Mouse (Mus musculus): ENCODE measurements around the gene Ccdc84.
A peak's percentile ranks its signal among the peaks of the same experiment; 100 is the strongest.
"Not testable (repeated sequence)": the region's sequence is repeated elsewhere in the genome, so short reads cannot be mapped to it uniquely, and the experiment has no call there.

The Ccdc84 gene

GRCm38 (mm10) chr9:44407752-44408097, 10.6 kb downstream of the Ccdc84 start:
- DNase-seq, result no peak

DNA sequence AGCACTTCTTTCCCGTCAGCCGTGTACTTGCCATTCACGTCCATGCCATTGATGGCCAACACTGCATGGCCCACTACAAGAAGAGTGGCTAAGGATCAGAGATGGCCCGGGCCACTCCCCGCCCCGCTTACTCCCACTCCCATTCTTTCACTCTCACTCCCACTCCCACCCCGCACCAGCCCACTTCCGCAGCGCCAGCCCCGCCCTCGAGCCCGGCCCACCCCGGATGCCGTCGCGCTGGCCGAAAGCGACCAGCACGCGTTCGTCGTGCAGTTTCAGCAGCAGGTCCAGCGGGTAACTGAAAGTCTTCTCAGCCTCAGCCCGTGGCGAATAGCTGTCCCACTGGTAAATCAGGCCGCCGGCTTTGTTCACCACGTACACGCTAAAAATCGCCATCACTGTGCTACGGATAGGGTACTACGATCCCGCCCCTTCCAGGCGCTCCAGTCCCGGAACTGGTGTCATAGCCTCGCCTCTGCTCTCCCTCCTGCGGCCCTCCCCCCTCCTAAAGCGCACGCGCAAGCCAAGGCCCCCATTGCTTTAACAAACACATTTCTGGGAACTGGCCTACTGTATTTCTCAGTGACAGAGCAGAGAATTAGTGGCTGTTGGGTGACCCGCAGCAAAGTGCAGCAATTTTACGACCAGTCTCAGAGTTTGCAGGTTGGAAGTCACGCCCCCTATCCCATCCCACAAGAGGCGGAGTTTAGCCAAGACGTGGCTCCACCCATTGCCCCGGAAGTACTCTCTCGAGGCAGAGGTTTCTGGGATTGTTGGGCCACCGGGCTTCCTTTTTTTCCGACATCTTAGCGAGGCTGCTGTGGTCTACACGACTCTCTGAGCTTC, 11.2 kb downstream of the Ccdc84 start, which contains the start of the genes Rps25 and Trappc4:
Rps25 (plus strand) TSS at position 234 of the 846 bp plus-strand sequence.
Trappc4 (minus strand) TSS at position 695 of the 846 bp plus-strand sequence.
- peak; percentile 92 for DNase-seq

DNA sequence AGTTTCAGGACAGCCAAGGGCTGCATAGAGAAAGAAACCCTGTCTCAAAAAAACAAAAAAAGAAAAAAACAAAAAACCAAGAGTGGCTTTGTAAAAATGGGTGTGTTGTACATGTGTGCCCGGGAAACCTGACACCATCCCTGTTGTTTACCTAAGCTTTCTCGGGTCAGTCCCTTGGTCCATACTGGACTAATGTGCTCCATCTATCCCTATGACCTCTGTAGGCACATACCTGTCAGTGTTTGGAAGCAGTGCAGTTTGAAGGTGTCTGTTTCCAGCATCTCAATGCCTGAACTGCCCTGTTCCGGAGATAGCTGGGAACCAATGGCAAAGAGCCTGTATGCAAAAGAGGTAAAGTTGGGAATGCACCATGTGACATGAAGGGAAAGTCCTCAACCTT, 13.4 kb downstream of the Ccdc84 start:
- DNase-seq, result no peak

GRCm38 (mm10) chr9:44401081-44401480, 17.3 kb downstream of the Ccdc84 start:
- no peak for DNase-seq

DNA sequence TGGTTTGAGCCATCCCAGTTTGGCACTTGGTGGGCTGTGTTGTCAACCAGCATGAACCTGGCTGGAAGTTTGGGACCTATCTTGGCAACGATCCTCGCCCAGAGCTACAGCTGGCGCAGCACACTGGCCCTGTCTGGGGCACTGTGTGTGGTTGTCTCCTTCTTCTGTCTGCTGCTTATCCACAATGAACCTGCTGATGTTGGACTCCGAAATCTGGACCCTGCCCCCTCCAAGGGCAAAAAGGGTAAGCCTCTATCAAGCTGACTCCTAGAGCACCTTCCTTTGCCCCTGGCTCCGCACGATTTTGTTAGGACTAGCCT, 18.6 kb downstream of the Ccdc84 start:
- no peak for DNase-seq

DNA sequence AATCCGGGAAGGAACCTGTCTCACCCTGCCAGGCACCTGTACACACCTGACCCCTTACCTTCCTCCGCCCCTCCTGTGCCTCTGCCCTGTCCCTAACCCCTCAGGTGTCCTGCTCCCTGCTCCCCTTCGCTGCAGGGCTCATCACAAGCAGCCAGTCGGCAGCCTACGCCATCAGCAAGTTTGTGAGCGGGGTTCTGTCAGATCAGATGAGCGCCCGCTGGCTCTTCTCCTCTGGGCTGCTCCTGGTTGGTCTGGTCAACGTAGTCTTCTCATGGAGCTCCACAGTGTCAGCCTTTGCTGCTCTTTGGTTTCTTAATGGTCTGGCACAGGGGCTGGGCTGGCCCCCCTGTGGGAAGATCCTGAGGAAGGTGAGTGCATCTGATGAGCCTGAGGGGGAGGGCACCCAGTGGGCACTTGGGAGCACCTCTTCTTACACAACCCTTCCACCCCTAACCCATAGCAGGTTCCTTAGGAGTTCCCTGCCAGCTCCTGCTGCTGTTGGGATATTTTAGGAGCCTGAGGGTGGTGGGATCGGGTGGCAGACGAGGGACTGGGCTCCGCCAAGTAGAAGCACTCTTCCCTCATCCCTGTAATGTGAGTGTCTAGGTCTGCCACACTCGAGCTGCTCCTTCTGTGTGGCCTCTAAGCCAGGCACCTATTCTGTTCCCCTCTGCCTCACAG, 19.1 kb downstream of the Ccdc84 start:
- no peak for DNase-seq

GRCm38 (mm10) chr9:44398551-44398950, 19.8 kb downstream of the Ccdc84 start:
- DNase-seq, result no peak

GRCm38 (mm10) chr9:44398087-44398486, 20.3 kb downstream of the Ccdc84 start:
- no peak for DNase-seq

DNA sequence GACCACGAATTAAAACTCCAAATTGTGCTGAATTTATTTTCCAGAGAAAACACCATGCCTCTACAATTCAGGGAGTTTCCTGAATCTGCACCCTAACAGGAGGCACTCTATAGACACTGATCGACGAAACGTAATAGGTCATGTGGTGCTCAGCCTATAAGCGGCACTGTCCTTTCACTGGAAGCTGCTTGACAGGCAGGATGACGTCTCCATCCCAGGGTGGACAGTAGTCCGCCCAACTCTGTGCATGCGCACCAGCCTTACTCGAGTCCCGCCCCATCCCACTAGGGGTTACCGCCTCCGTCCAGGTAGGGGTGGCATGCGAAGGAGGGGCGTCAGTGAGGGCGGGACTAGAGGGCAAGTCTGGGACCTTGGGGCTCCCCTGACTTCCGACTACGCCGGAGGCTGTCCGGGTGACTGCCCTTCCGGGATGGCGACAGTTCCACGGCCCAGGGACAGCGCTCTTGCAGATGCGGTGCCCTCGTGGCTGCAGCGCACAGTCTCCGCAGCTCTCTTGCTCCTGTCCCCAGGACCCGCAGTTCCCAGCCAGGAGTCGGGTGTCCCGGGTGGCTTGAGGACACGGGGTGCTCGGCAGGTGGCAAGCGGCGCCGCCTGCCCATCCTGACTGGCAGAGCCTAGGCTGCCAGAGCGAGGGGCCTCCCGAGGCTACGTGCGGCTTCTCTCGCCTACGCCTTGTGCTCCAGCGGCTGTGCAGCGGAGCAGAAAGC, 21.5 kb downstream of the Ccdc84 start, which contains the start of gene Slc37a4:
Slc37a4 (plus strand) TSS at position 169 of the 728 bp plus-strand sequence.
- DNase-seq, result peak; percentile 98

DNA sequence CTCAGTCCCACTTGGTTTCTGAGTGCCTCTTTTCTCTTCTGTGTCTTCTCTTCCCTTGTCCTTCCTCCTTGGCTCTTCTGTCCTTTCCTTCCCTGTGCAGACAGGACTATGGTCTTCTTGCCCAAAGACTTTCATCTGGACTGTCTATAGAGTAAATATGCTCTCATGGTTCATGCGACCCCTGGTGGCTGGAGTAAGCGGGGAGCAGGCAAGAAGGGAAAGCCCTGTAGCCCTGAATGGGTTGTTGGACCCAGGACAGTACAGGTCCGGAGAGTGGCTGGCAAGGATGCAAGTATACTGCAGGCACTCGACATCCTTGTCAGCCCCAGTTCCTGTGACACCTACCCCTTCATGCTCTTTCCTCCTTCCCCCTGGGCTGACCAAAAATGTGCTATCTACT, 26.9 kb downstream of the Ccdc84 start:
- peak; percentile 81 for DNase-seq

DNA sequence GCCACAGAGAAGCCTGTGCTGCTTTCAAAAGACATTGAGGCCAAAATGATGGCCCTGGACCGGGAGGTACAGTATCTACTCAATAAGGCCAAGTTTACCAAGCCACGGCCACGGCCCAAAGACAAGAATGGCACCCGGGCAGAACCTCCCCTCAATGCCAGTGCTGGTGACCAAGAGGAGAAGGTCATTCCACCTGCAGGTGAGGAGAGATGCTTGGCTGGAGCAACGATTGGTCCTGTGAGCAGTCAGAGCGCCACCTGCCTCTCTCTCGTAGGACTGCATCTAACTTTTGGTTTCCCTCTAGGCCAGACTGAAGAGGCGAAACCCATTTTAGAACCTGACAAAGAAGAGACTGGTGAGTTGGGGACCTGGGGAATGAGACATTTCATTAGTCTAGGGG, 29.1 kb downstream of the Ccdc84 start:
- peak; percentile 61 for DNase-seq

DNA sequence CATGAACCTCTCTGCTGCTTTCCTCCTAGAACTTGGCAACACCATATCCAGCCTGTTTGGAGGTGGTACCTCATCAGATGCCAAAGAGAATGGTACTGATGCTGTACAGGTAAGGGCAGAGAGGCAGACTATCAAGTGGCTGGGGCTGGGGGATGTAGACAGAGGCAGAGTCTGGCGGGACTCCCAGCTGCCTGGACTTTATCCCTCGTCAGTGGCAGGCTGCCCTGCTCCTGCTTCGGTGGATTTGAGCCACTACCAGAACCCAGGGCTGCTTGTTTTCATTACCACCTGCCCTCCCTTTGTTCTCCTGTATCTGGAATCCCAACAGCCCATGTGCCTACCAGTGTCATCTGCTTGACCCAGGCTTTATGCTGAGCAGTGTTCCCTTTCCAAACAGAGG, 31.1 kb downstream of the Ccdc84 start:
- DNase-seq, result no peak

GRCm38 (mm10) chr9:44384596-44384995, 33.8 kb downstream of the Ccdc84 start:
- DNase-seq, result no peak

DNA sequence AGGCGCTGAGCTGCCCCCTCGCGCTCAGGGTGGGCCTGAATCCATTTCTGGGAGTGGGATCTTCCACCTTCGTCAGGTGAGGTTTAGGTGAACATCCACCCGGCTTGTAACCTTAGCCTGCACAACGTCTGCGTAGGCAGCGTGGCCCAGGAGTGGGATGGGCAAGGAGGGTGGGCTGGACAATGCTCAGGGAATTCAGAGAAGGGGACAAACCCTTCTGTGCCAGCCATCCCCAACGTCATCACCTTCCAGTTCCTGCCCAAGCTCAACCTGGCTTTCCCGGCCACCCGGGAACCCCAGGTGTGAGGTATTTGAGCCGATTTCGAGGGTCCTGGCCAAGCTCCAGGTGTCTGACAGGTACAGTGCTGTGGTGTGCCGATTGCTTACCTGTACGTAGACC, 38.5 kb downstream of the Ccdc84 start:
- no peak for DNase-seq

GRCm38 (mm10) chr9:44379054-44379834, 39.1 kb downstream of the Ccdc84 start, which contains the start of gene Hyou1:
TSS of gene Hyou1 (plus strand) at chr9:44379490.
- peak; percentile 100 for DNase-seq

- no peak for DNase-seq
Measured at GRCm38 (mm10) chr9:44378153-44378730, 40.1 kb downstream of the Ccdc84 start.

DNA sequence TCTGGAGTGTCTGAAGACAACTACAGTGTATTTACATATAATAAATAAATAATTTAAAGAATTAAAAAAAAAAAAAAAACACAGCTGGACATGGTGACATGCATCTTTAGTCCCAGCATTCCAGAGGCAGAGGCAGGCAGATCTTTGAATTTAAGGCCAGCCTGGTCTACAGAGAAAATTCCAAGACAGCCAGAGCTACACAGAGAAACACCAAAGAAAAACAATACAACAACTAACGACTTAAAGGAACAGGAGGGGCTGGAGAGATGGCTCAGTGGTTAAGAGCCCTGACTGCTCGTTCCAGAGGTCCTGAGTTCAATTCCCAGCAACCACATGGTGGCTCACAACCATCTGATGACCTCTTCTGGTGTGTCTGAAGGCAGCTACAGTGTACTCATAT, 41.0 kb downstream of the Ccdc84 start:
- not testable (repeated sequence) for DNase-seq

- no peak for DNase-seq
Measured at GRCm38 (mm10) chr9:44376141-44376540, 42.2 kb downstream of the Ccdc84 start.

DNA sequence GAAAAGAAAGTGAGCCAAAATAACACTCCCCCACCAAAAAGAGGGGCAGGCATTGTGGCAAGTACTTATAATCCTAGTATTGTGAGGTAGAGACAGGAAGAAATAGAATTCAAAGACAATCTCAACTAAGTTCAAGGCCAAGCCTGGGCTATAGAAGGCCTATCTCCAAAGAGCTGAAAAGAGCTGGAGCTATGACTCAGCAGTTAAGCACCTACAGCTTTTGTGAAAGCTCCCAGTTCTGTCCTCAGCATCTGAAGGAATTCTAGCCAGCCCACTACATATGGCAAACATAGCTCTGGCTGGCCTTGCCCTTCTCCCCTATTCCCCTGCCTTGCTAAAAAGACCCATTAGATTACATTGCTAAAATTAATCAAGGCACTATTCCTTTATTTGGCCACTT, 45.0 kb downstream of the Ccdc84 start:
- no peak for DNase-seq

DNA sequence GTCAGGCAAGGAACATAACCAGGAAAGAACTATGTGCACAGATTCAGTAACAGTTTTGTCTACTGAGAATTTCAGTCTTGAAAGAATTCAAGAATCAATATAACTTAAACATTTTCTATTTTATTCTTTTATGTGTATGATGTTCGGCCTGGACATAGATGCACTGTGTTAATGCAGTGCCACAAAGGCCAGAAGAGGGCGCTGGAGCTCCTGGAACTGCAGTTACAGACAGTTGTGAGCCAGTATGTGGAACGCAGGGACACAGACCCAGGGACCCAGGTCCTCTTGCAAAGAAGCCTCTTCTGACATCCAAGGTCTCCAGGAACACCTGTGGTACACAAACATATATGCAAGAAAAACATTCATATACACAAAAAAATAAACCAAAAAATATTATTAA, 53.9 kb downstream of the Ccdc84 start:
- DNase-seq, result peak; percentile 52

DNA sequence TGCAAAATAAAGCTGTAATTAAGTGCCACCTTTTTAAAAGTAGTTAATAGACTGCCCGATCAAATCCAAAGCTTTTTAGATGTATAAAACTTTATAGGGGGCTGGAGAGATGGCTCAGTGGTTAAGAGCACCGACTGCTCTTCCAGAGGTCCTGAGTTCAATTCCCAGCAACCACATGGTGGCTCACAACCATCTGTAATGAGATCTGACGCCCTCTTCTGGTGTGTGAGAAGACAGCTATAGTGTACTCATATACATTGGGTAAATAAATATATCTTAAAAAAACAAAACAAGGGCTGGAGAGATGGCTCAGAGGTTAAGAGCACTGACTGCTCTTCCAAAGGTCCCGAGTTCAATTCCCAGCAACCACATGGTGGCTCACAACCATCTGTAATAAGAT, 56.4 kb downstream of the Ccdc84 start:
- DNase-seq, result not testable (repeated sequence)

All from liver (tissue).